Mouse (Mus musculus) myocyte (in vitro differentiated cells): ENCODE measurements around the gene Hoxd11. TPM values are rescaled to one million over a fixed set of nuclear protein-coding genes. Genes with fewer than 3 reads are reported as not detected.

Experiments used
- H3K27me3 ChIP-seq: one replicate; pipeline ENCODE4 v1.6.1; 2011; ENCODE audit not compliant: control insufficient read depth, insufficient read depth, insufficient read length
- H3K36me3 ChIP-seq: one replicate; pipeline ENCODE4 v1.6.1; 2011; ENCODE audit not compliant: control insufficient read depth, insufficient read depth
- H3K4me2 ChIP-seq: one replicate; pipeline ENCODE4 v1.6.1; 2011; ENCODE audit warnings: low read depth, control low read depth
- H3K4me3 ChIP-seq: one replicate; pipeline ENCODE4 v1.5.1; 2011; ENCODE audit warnings: mild to moderate bottlenecking, control low read depth, moderate library complexity
- H3K79me2 ChIP-seq: one replicate; pipeline ENCODE4 v1.6.1; 2011; ENCODE audit not compliant: control insufficient read depth, insufficient read depth
- H3ac ChIP-seq: one replicate; pipeline ENCODE4 v1.6.1; 2011; ENCODE audit not compliant: control insufficient read depth, insufficient read length
- CEBPB ChIP-seq: IDR thresholded peaks from 2 replicates; pipeline ENCODE4 v1.6.1; 2011; ENCODE audit warnings: mild to moderate bottlenecking, moderate library complexity; ENCODE audit not compliant: poor library complexity, insufficient read depth, severe bottlenecking
- E2F4 ChIP-seq: IDR thresholded peaks from one replicate; pipeline ENCODE4 v1.6.1; 2011; ENCODE audit warnings: mild to moderate bottlenecking, control low read depth, moderate library complexity; ENCODE audit not compliant: insufficient read depth
- MAX ChIP-seq: IDR thresholded peaks from one replicate; pipeline ENCODE4 v1.6.1; 2011; ENCODE audit warnings: low read depth, mild to moderate bottlenecking, control low read depth
- MYOD1 ChIP-seq, 3 experiments: IDR thresholded peaks; one replicate each; pipeline ENCODE4 v1.6.1; 2011; ENCODE audit warnings: control low read depth in 2 of 3, low read depth in 2 of 3, mild to moderate bottlenecking in 2 of 3, moderate library complexity in 1 of 3; ENCODE audit not compliant: insufficient read length in 2 of 3, control insufficient read depth in 1 of 3
- MYOG ChIP-seq, 3 experiments: IDR thresholded peaks; one replicate each; pipeline ENCODE4 v1.6.1; 2011; ENCODE audit warnings: control low read depth in 2 of 3, low read depth in 2 of 3, mild to moderate bottlenecking in 2 of 3; ENCODE audit not compliant: insufficient read length in 2 of 3, control insufficient read depth in 1 of 3, insufficient read depth in 1 of 3
- POLR2A ChIP-seq: IDR thresholded peaks from one replicate; pipeline ENCODE4 v1.6.1; 2011; ENCODE audit warnings: low read depth, mild to moderate bottlenecking, control low read depth, moderate library complexity; ENCODE audit not compliant: insufficient read length
- POLR2AphosphoS2 ChIP-seq: IDR thresholded peaks from one replicate; pipeline ENCODE4 v1.6.1; 2011; ENCODE audit warnings: low read depth, control low read depth; ENCODE audit not compliant: insufficient read length
- REST ChIP-seq: IDR thresholded peaks from one replicate; pipeline ENCODE4 v1.6.1; 2011; ENCODE audit warnings: mild to moderate bottlenecking, control low read depth, moderate library complexity; ENCODE audit not compliant: insufficient read depth, insufficient read length
- SRF ChIP-seq: IDR thresholded peaks from one replicate; pipeline ENCODE4 v1.6.1; 2011; ENCODE audit warnings: low read depth; ENCODE audit not compliant: control insufficient read depth, insufficient read length
- TCF12 ChIP-seq: IDR thresholded peaks from one replicate; pipeline ENCODE4 v1.6.1; 2011; ENCODE audit warnings: mild to moderate bottlenecking, control low read depth; ENCODE audit not compliant: poor library complexity, insufficient read depth, severe bottlenecking
- TCF3 ChIP-seq: IDR thresholded peaks from one replicate; pipeline ENCODE4 v1.6.1; 2011; ENCODE audit warnings: low read depth, control low read depth; ENCODE audit not compliant: insufficient read length
- USF1 ChIP-seq: IDR thresholded peaks from one replicate; pipeline ENCODE4 v1.6.1; 2011; ENCODE audit warnings: low read depth, mild to moderate bottlenecking, control low read depth, moderate library complexity
- polyA plus RNA-seq: library from polyadenylated mRNA; unstranded; fragments of >200 nt; fragmentation: generic; extraction: Trizol; gene quantifications from one replicate; pipeline ENCODE4 v1.2.1, GENCODE M21; 2012; ENCODE audit warnings: missing spikeins

Hoxd11 gene
- polyA plus RNA-seq, 1 experiment: not detected

- H3K36me3 ChIP-seq: no peaks in the 10 kb centered on the region
- H3ac ChIP-seq: no peak overlapping the region
- H3K27me3 ChIP-seq: peaks cover 48% of the 10 kb centered on the region
- H3K4me3 ChIP-seq: no peak overlapping the region
- TF ChIP-seq MYOG (IDR thresholded peaks at IDR 0.05; ENCODE audit: control insufficient read depth in 1 of 3, insufficient read depth in 1 of 3, insufficient read length in 2 of 3, low read depth in 2 of 3) (no peak), SRF (no peak), E2F4 (no peak), POLR2AphosphoS2 (no peak), USF1 (no peak), MYOD1 (IDR thresholded peaks at IDR 0.05; ENCODE audit: control insufficient read depth in 1 of 3, insufficient read length in 2 of 3, low read depth in 2 of 3) (no peak), MAX (no peak), POLR2A (no peak), TCF3 (no peak), TCF12 (no peak), REST (no peak), CEBPB (no peak)
- H3K4me2 ChIP-seq: no peak overlapping the region
- no peaks in the 10 kb centered on the region for H3K79me2 ChIP-seq
Observed at GRCm38 (mm10) chr2:74681594-74682531, 2.5 kb downstream of the Hoxd11 start.

GRCm38 (mm10) chr2:74682796-74683195, 3.4 kb downstream of the Hoxd11 start:
- TF ChIP-seq MYOD1 (IDR thresholded peaks at IDR 0.05; ENCODE audit: control insufficient read depth in 1 of 3, insufficient read length in 2 of 3, low read depth in 2 of 3) (no peak), TCF12 (no peak), MYOG (IDR thresholded peaks at IDR 0.05; ENCODE audit: control insufficient read depth in 1 of 3, insufficient read depth in 1 of 3, insufficient read length in 2 of 3, low read depth in 2 of 3) (no peak), POLR2A (no peak), TCF3 (no peak), MAX (no peak), E2F4 (no peak)
- Histone ChIP-seq H3ac (no peak overlapping the region), H3K36me3 (no peaks in the 10 kb centered on the region), H3K79me2 (no peaks in the 10 kb centered on the region), H3K4me3 (no peak overlapping the region), H3K4me2 (no peak overlapping the region), H3K27me3 (peaks cover 49% of the 10 kb centered on the region)

- H3K79me2 ChIP-seq: no peaks in the 10 kb centered on the region
- no peaks in the 10 kb centered on the region for H3K36me3 ChIP-seq
- H3K4me2 ChIP-seq: no peak overlapping the region
- TF ChIP-seq USF1 (no peak), MYOG (IDR thresholded peaks at IDR 0.05; ENCODE audit: control insufficient read depth in 1 of 3, insufficient read depth in 1 of 3, insufficient read length in 2 of 3, low read depth in 2 of 3) (no peak), TCF12 (no peak), E2F4 (no peak), TCF3 (no peak), MYOD1 (IDR thresholded peaks at IDR 0.05; ENCODE audit: control insufficient read depth in 1 of 3, insufficient read length in 2 of 3, low read depth in 2 of 3) (no peak), MAX (no peak), CEBPB (no peak), REST (no peak), SRF (no peak), POLR2A (no peak), POLR2AphosphoS2 (no peak)
- H3K27me3 ChIP-seq: peaks cover 50% of the 10 kb centered on the region
- H3ac ChIP-seq: no peak overlapping the region
- no peak overlapping the region for H3K4me3 ChIP-seq
Observed at GRCm38 (mm10) chr2:74683471-74683951, 4.2 kb downstream of the Hoxd11 start.

DNA sequence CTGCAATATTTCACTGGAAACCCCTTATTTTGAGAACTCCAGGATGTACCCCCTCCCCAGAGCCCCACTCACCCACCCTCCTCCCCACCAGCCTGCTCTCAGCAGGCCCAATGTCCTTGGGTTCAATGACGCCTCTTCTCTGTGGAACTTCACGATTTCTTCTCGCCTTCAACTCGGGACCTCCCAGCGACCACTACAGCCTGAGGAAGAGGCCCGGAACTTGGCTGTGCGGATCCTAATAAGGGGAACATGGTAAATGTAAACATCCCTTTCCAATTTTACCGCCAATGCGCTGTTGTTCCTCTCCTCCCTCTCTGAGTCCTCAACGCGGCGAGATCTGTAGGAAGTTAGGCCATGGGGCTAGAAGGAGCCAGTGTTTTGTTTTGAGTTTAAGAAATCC, 4.7 kb downstream of the Hoxd11 start:
- Histone ChIP-seq H3K4me2 (no peak overlapping the region), H3K36me3 (no peaks in the 10 kb centered on the region), H3K79me2 (no peaks in the 10 kb centered on the region), H3K27me3 (peaks cover 50% of the 10 kb centered on the region), H3ac (no peak overlapping the region), H3K4me3 (no peak overlapping the region)
- TF ChIP-seq POLR2AphosphoS2 (no peak), TCF12 (no peak), MYOG (IDR thresholded peaks at IDR 0.05; ENCODE audit: control insufficient read depth in 1 of 3, insufficient read depth in 1 of 3, insufficient read length in 2 of 3, low read depth in 2 of 3) (no peak), MAX (no peak), SRF (no peak), USF1 (no peak), TCF3 (no peak)

- TF ChIP-seq REST: no peak
- Histone ChIP-seq H3K36me3 (no peaks in the 10 kb centered on the region), H3ac (no peak overlapping the region), H3K27me3 (peaks cover 50% of the 10 kb centered on the region), H3K4me3 (no peak overlapping the region), H3K79me2 (no peaks in the 10 kb centered on the region), H3K4me2 (no peak overlapping the region)
Observed at GRCm38 (mm10) chr2:74685059-74685603, 5.8 kb downstream of the Hoxd11 start.
